Mouse (Mus musculus) colon, adult 2 months (tissue): Measurements from ENCODE around the gene Trmt112. TPM values are rescaled to one million over a fixed set of nuclear protein-coding genes. Genes with fewer than 3 reads are reported as not detected.

Source experiments
- polyA plus RNA-seq: library from polyadenylated mRNA; depleted of rRNA; stranded (reverse); fragments of >200 nt; gene quantifications from 2 replicates; pipeline ENCODE4 v1.2.3, GENCODE M21; 2012; rRNA removed

Trmt112 gene
- polyA plus RNA-seq: 75.3 and 86.1 TPM in 2 replicates

GRCm38 (mm10) chr19:6909507-6910289 lies at the start of gene Trmt112, which contains the start of gene Prdx5:
Gene Trmt112 (plus strand): TSS chr19:6909698.
Gene Prdx5 (minus strand): TSS chr19:6910106.

GRCm38 (mm10) chr19:6921647-6922567 lies 12.4 kb downstream of the Trmt112 start, which contains the start of gene Esrra:
Gene Esrra (minus strand): TSS chr19:6921813.

GRCm38 (mm10) chr19:6925307-6925573 lies 15.7 kb downstream of the Trmt112 start, which contains the start of gene Catsperz:
Gene Catsperz (minus strand): TSS chr19:6925380.

GRCm38 (mm10) chr19:6934195-6934977 lies 24.9 kb downstream of the Trmt112 start, which contains the start of gene Kcnk4:
Gene Kcnk4 (minus strand): TSS chr19:6934515.

GRCm38 (mm10) chr19:6941372-6942248 lies 32.1 kb downstream of the Trmt112 start, which contains the start of gene Bad:
Gene Bad (plus strand): TSS chr19:6941861.

GRCm38 (mm10) chr19:6942249-6942691 lies 32.8 kb downstream of the Trmt112 start, which contains the start of gene Gpr137:
Gene Gpr137 (minus strand): TSS chr19:6942480.

Other genes with a start within 250 kb of the Trmt112 start
- gene Rps6ka4, start 69.1 kb upstream of the Trmt112 start, polyA plus RNA-seq: 39.1 and 51.7 TPM in 2 replicates
- 10.2 and 12.4 TPM in 2 replicates for gene Ccdc88b, start 51.5 kb upstream of the Trmt112 start, polyA plus RNA-seq
- 163 and 170 TPM in 2 replicates for gene Prdx5, start 408 bp downstream of the Trmt112 start, polyA plus RNA-seq
- gene Esrra, start 12.1 kb downstream of the Trmt112 start, polyA plus RNA-seq: 242 and 258 TPM in 2 replicates
- gene Catsperz, start 15.7 kb downstream of the Trmt112 start, polyA plus RNA-seq: 0.42 TPM in 1 of 2 replicates, not detected in the other
- gene Kcnk4, start 24.8 kb downstream of the Trmt112 start, polyA plus RNA-seq: 0.08 TPM in 1 of 2 replicates, not detected in the other
- gene Bad, start 32.2 kb downstream of the Trmt112 start, polyA plus RNA-seq: 119 and 145 TPM in 2 replicates
- 103 and 166 TPM in 2 replicates for gene Gpr137, start 32.8 kb downstream of the Trmt112 start, polyA plus RNA-seq
- gene Ppp1r14b, start 65.3 kb downstream of the Trmt112 start, polyA plus RNA-seq: 159 and 169 TPM in 2 replicates
- gene Plcb3, start 66.8 kb downstream of the Trmt112 start, polyA plus RNA-seq: 335 and 360 TPM in 2 replicates
- gene Fkbp2, start 70.8 kb downstream of the Trmt112 start, polyA plus RNA-seq: 58.5 and 60.7 TPM in 2 replicates
- 40.7 and 51.0 TPM in 2 replicates for gene Vegfb, start 78.0 kb downstream of the Trmt112 start, polyA plus RNA-seq
- gene Dnajc4, start 82.9 kb downstream of the Trmt112 start, polyA plus RNA-seq: 61.9 and 65.0 TPM in 2 replicates
- 90.8 and 103 TPM in 2 replicates for gene Nudt22, start 86.4 kb downstream of the Trmt112 start, polyA plus RNA-seq
- gene Trpt1, start 86.4 kb downstream of the Trmt112 start, polyA plus RNA-seq: 18.5 and 19.6 TPM in 2 replicates
- 14.6 and 15.7 TPM in 2 replicates for gene Fermt3, start 109.8 kb downstream of the Trmt112 start, polyA plus RNA-seq
- 24.6 and 30.5 TPM in 2 replicates for gene Stip1, start 130.3 kb downstream of the Trmt112 start, polyA plus RNA-seq
- gene Macrod1, start 147.1 kb downstream of the Trmt112 start, polyA plus RNA-seq: 61.6 and 63.0 TPM in 2 replicates
- gene Flrt1, start 196.0 kb downstream of the Trmt112 start, polyA plus RNA-seq: 0.71 and 0.73 TPM in 2 replicates